Mouse (Mus musculus) CH12.LX (cell line): ENCODE measurements around the gene Sapcd2. TPM values are rescaled to one million over a fixed set of nuclear protein-coding genes. Genes with fewer than 3 reads are reported as not detected.

Experiments
- DNase-seq: peaks from one replicate; pipeline ENCODE4 v3.0.0-alpha.2; 2013; ENCODE audit errors: extremely low read depth
- H3K27ac ChIP-seq: 2 replicates; pipeline ENCODE4 v1.5.1; 2012; ENCODE audit warnings: low read depth, mild to moderate bottlenecking, control low read depth, moderate library complexity; ENCODE audit not compliant: insufficient read depth
- H3K27me3 ChIP-seq: replicated peaks from 2 replicates; pipeline ENCODE3; 2012; ENCODE audit warnings: inconsistent platforms
- H3K36me3 ChIP-seq, 2 experiments: replicated peaks in 1 of 2; 2 replicates each; pipeline versions ENCODE3 to v1.6.1; 2012; ENCODE audit warnings: inconsistent platforms in 1 of 2, low read length in 1 of 2, mild to moderate bottlenecking in 1 of 2, mixed read lengths in 1 of 2, moderate library complexity in 1 of 2; ENCODE audit not compliant: control insufficient read depth in 1 of 2, insufficient read depth in 1 of 2
- H3K4me1 ChIP-seq, 2 experiments: 2 replicates each; pipeline ENCODE4 v1.6.1; 2012; ENCODE audit warnings: inconsistent platforms in 1 of 2, moderate library complexity in 1 of 2; ENCODE audit not compliant: insufficient read depth in 2 of 2, control insufficient read depth in 1 of 2
- H3K4me2 ChIP-seq: 2 replicates; pipeline ENCODE4 v1.6.1; 2012; ENCODE audit warnings: low read depth, mild to moderate bottlenecking, control low read depth; ENCODE audit not compliant: poor library complexity, insufficient read depth, severe bottlenecking
- H3K4me3 ChIP-seq, 3 experiments: fragments of 150-350 bp in 1 of 3; sonication (generic) in 1 of 3; replicated peaks in 1 of 3; 2 replicates each; pipeline versions ENCODE3 to v1.5.1; 2011 to 2012; ENCODE audit warnings: low read depth in 2 of 3, low read length in 2 of 3, mild to moderate bottlenecking in 2 of 3, moderate library complexity in 2 of 3, control low read depth in 1 of 3, improper control_type of control experiment in 1 of 3, inconsistent platforms in 1 of 3, mixed read lengths in 1 of 3; ENCODE audit not compliant: poor library complexity in 1 of 3
- H3K79me2 ChIP-seq: replicated peaks from 2 replicates; pipeline ENCODE4 v1.6.1; 2012; ENCODE audit warnings: mild to moderate bottlenecking, moderate library complexity; ENCODE audit not compliant: control insufficient read depth, poor library complexity, insufficient read depth, severe bottlenecking; ENCODE audit errors: extremely low read depth
- H3K9ac ChIP-seq: 2 replicates; pipeline ENCODE4 v1.6.1; 2012; ENCODE audit warnings: low read depth, mild to moderate bottlenecking, control low read depth, moderate library complexity; ENCODE audit not compliant: insufficient read depth
- H3K9me3 ChIP-seq: replicated peaks from 2 replicates; pipeline ENCODE3; 2012; ENCODE audit warnings: low read length, inconsistent platforms, mixed read lengths
- BHLHE40 ChIP-seq: IDR thresholded peaks from 2 replicates; pipeline ENCODE4 v1.6.1; 2011; ENCODE audit warnings: mild to moderate bottlenecking, low read depth, low read length, improper control_type of control experiment
- CHD1 ChIP-seq: IDR thresholded peaks from 2 replicates; pipeline ENCODE4 v1.6.1; 2012; ENCODE audit warnings: low read depth, low read length, improper control_type of control experiment, inconsistent platforms
- CHD2 ChIP-seq: IDR thresholded peaks from 2 replicates; pipeline ENCODE4 v1.6.1; 2011; ENCODE audit warnings: low read length, improper control_type of control experiment
- E2F4 ChIP-seq: IDR thresholded peaks from 2 replicates; pipeline ENCODE4 v1.6.1; 2011; ENCODE audit warnings: low read depth, low read length, improper control_type of control experiment; ENCODE audit not compliant: insufficient replicate concordance
- ELF1 ChIP-seq: IDR thresholded peaks from 2 replicates; pipeline ENCODE4 v1.6.1; 2014; ENCODE audit warnings: low read depth, mild to moderate bottlenecking, inconsistent platforms, low read length, improper control_type of control experiment
- ETS1 ChIP-seq: conservative IDR thresholded peaks from 2 replicates; pipeline ENCODE4 v1.6.1; 2012; ENCODE audit warnings: low read depth, mild to moderate bottlenecking, inconsistent platforms, low read length, improper control_type of control experiment, moderate library complexity
- GABPA ChIP-seq: IDR thresholded peaks from 2 replicates; pipeline ENCODE4 v1.6.1; 2012; ENCODE audit warnings: low read depth, low read length, improper control_type of control experiment, inconsistent platforms; ENCODE audit not compliant: insufficient replicate concordance
- HCFC1 ChIP-seq: IDR thresholded peaks from 2 replicates; pipeline ENCODE4 v1.6.1; 2012; ENCODE audit warnings: low read depth, mild to moderate bottlenecking, inconsistent platforms, low read length, improper control_type of control experiment
- IRF4 ChIP-seq: IDR thresholded peaks from 2 replicates; pipeline ENCODE4 v1.6.1; 2014; ENCODE audit warnings: low read depth, mild to moderate bottlenecking, inconsistent platforms, low read length, improper control_type of control experiment
- JUN ChIP-seq: IDR thresholded peaks from 2 replicates; pipeline ENCODE4 v1.6.1; 2011; ENCODE audit warnings: low read depth, mild to moderate bottlenecking, low read length, improper control_type of control experiment, moderate library complexity; ENCODE audit not compliant: insufficient read depth
- JUND ChIP-seq: conservative IDR thresholded peaks from 2 replicates; pipeline ENCODE4 v1.6.1; 2011; ENCODE audit warnings: low read depth, low read length, improper control_type of control experiment
- KAT2A ChIP-seq: IDR thresholded peaks from 2 replicates; pipeline ENCODE4 v1.6.1; 2012; ENCODE audit warnings: low read length, improper control_type of control experiment, inconsistent platforms; ENCODE audit not compliant: insufficient replicate concordance
- MAFK ChIP-seq: IDR thresholded peaks from 2 replicates; pipeline ENCODE4 v1.6.1; 2011; ENCODE audit warnings: low read length, improper control_type of control experiment; ENCODE audit not compliant: insufficient replicate concordance
- MAX ChIP-seq: IDR thresholded peaks from 2 replicates; pipeline ENCODE4 v1.6.1; 2011; ENCODE audit warnings: low read length, improper control_type of control experiment
- MAZ ChIP-seq: IDR thresholded peaks from 2 replicates; pipeline ENCODE4 v1.6.1; 2012; ENCODE audit warnings: low read depth, mild to moderate bottlenecking, inconsistent platforms, low read length, improper control_type of control experiment, moderate library complexity
- MEF2A ChIP-seq: IDR thresholded peaks from 2 replicates; pipeline ENCODE4 v1.6.1; 2014; ENCODE audit warnings: low read depth, mild to moderate bottlenecking, inconsistent platforms, low read length, improper control_type of control experiment, borderline replicate concordance
- NELFE ChIP-seq: IDR thresholded peaks from 2 replicates; pipeline ENCODE4 v1.6.1; 2011; ENCODE audit warnings: low read depth, low read length, improper control_type of control experiment
- NRF1 ChIP-seq: IDR thresholded peaks from 2 replicates; pipeline ENCODE4 v1.6.1; 2014; ENCODE audit warnings: low read depth, mild to moderate bottlenecking, inconsistent platforms, low read length, improper control_type of control experiment, moderate library complexity
- PAX5 ChIP-seq: IDR thresholded peaks from 2 replicates; pipeline ENCODE4 v1.6.1; 2012; ENCODE audit warnings: low read length, inconsistent platforms, mixed read lengths
- POLR2A ChIP-seq: IDR thresholded peaks from 2 replicates; pipeline ENCODE4 v1.6.1; 2011; ENCODE audit warnings: low read depth, mild to moderate bottlenecking, improper control_type of control experiment, low read length
- RAD21 ChIP-seq: IDR thresholded peaks from 2 replicates; pipeline ENCODE4 v1.6.1; 2011; ENCODE audit warnings: low read depth, mild to moderate bottlenecking, low read length, improper control_type of control experiment, moderate library complexity
- RCOR1 ChIP-seq: conservative IDR thresholded peaks from 2 replicates; pipeline ENCODE4 v1.6.1; 2012; ENCODE audit warnings: low read depth, mild to moderate bottlenecking, inconsistent platforms, low read length, improper control_type of control experiment
- SIN3A ChIP-seq: IDR thresholded peaks from 2 replicates; pipeline ENCODE4 v1.6.1; 2012; ENCODE audit warnings: low read length, improper control_type of control experiment, inconsistent platforms
- SMC3 ChIP-seq: IDR thresholded peaks from 2 replicates; pipeline ENCODE4 v1.6.1; 2011; ENCODE audit warnings: low read depth, low read length, improper control_type of control experiment
- TBP ChIP-seq: conservative IDR thresholded peaks from 2 replicates; pipeline ENCODE4 v1.6.1; 2011; ENCODE audit warnings: low read depth, low read length, improper control_type of control experiment
- UBTF ChIP-seq: IDR thresholded peaks from 2 replicates; pipeline ENCODE4 v1.6.1; 2012; ENCODE audit warnings: low read depth, mild to moderate bottlenecking, inconsistent platforms, low read length, improper control_type of control experiment, moderate library complexity
- USF1 ChIP-seq: IDR thresholded peaks from 2 replicates; pipeline ENCODE4 v1.6.1; 2014; ENCODE audit warnings: low read depth, mild to moderate bottlenecking, inconsistent platforms, low read length, improper control_type of control experiment
- ZKSCAN1 ChIP-seq: IDR thresholded peaks from 2 replicates; pipeline ENCODE4 v1.6.1; 2012; ENCODE audit warnings: low read depth, inconsistent platforms, low read length, improper control_type of control experiment, borderline replicate concordance
- ZMIZ1 ChIP-seq: IDR thresholded peaks from 2 replicates; pipeline ENCODE4 v1.6.1; 2012; ENCODE audit warnings: low read depth, mild to moderate bottlenecking, inconsistent platforms, low read length, improper control_type of control experiment
- ZNF384 ChIP-seq: IDR thresholded peaks from 2 replicates; pipeline ENCODE4 v1.6.1; 2012; ENCODE audit warnings: low read depth, low read length, improper control_type of control experiment, inconsistent platforms
- dilution Hi-C: fragments of 300-500 bp; cut with MboI; formaldehyde crosslinking; loops from 2 replicates; pipeline ENCODE4 v1.14.3; 2020; ENCODE audit warnings: low sequenced_read_pairs; ENCODE audit not compliant: extremely low pct_unique_long_range_greater_than_20kb, extremely low pct_ligation_motif_present
- in situ Hi-C: fragments of 300-500 bp; cut with MboI; formaldehyde crosslinking; loops from 3 replicates; pipeline ENCODE4 v1.14.3; 2019; ENCODE audit warnings: low sequenced_read_pairs, low pct_ligation_motif_present, low pct_unique_long_range_greater_than_20kb, mixed read lengths
- polyA plus RNA-seq: library from polyadenylated mRNA; unstranded; fragments of >175 nt; gene quantifications from 2 replicates; pipeline ENCODE4 v1.2.1, GENCODE M21; 2012; ENCODE audit warnings: low read depth; ENCODE audit not compliant: insufficient read length
- total RNA-seq, 2 experiments: library from RNA; depleted of rRNA; stranded (reverse); fragments of 300-350 nt in 1 of 2; fragments of >200 nt in 1 of 2; gene quantifications; 2 replicates each; pipeline ENCODE4 v1.2.3; 2012 to 2014

The Sapcd2 gene
- total and polyA plus RNA-seq, 3 experiments, result 16.9 to 27.3 (median 22.5) TPM

DNA sequence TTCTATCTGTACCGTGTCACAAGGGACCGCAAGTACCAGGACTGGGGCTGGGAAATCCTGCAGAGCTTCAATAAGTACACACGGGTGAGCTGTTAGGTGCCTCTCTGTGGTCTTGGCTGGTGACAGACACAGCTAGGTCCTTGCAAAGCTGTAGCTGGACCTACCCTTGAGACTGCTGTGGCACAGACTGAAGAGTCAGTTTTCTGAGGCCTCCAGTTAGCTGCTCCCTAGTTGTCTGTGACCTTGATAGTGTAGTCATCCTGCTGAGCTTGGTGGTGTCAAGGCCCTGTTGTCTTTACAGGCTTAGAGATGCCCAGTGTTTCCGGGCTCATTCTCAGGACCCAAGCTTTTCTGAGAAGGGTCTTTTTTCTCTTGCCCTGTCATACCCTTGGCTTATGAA lies 22.6 kb upstream of the Sapcd2 start:
- Histone ChIP-seq H3K9me3 (no peaks in the 10 kb centered on the region), H3K36me3 (peaks cover 92 to 97% of the 10 kb centered on the region in 2 experiments), H3K79me2 (no peaks in the 10 kb centered on the region; the same call in 1 of the 2 replicates), H3K4me2 (no peak overlapping the region), H3K4me1 (peaks cover 0 to 6% of the 10 kb centered on the region in 2 experiments; a peak in 1 of 4 replicates), H3K4me3 (no peak overlapping the region), H3K27me3 (no peaks in the 10 kb centered on the region), H3K27ac (no peak overlapping the region), H3K9ac (no peak overlapping the region)
- dilution Hi-C loops (no loop called here), in situ Hi-C loops (no loop called here)
- TF ChIP-seq HCFC1 (no peak), MAZ (no peak), NELFE (no peak), POLR2A (no peak), BHLHE40 (no peak), E2F4 (no peak), RCOR1 (no peak), SIN3A (no peak), NRF1 (no peak), JUND (no peak), ZNF384 (no peak), SMC3 (no peak), USF1 (no peak), ZKSCAN1 (no peak), MEF2A (no peak), RAD21 (no peak), MAFK (no peak)
- no peak for DNase-seq

DNA sequence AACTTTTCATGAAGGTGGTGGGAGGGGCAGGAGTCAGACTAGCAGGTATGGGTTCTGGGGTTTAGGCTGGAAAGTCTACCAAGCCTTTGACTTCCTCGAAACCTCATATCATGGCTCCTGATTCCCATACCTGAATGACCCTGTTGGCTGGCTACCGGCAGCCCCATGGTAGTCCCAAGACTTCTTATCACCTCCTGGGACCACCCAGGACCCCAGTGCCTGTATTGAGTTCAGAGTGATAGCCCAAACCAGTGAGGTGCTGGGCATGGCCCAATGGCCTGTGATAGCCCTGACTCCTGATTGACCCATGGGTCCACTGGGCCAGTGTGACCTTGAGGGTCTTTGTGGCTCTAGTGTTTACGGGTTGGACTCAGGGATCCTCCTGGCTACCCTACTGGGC lies 21.4 kb upstream of the Sapcd2 start:
- Histone ChIP-seq H3K79me2 (no peaks in the 10 kb centered on the region; the same call in 1 of the 2 replicates), H3K36me3 (peaks cover 81 to 94% of the 10 kb centered on the region in 2 experiments), H3K4me2 (no peak overlapping the region), H3K4me1 (peaks cover 5 to 18% of the 10 kb centered on the region in 2 experiments), H3K27ac (no peak overlapping the region), H3K27me3 (no peaks in the 10 kb centered on the region), H3K4me3 (no peak overlapping the region), H3K9ac (no peak overlapping the region), H3K9me3 (no peaks in the 10 kb centered on the region)
- TF ChIP-seq ZMIZ1 (no peak), ZNF384 (no peak), CHD1 (no peak), MAZ (no peak), NRF1 (no peak), UBTF (no peak), PAX5 (no peak), USF1 (no peak), ZKSCAN1 (no peak), JUN (no peak), TBP (no peak), GABPA (no peak), ETS1 (no peak), POLR2A (no peak), CHD2 (no peak), RCOR1 (no peak), ELF1 (no peak), IRF4 (no peak), KAT2A (no peak), MAX (no peak)
- dilution Hi-C loops (no loop called here), in situ Hi-C loops (no loop called here)
- no peak for DNase-seq
